Mouse (Mus musculus) left cerebral cortex, adult 8-10 months (tissue): ENCODE data around the gene Pwp2. TPM values are rescaled to one million over a fixed set of nuclear protein-coding genes. Genes with fewer than 3 reads are reported as not detected.
A peak's percentile ranks its signal among the peaks of the same experiment; 100 is the strongest.
"Not testable (repeated sequence)": the region's sequence is repeated elsewhere in the genome, so short reads cannot be mapped to it uniquely, and the experiment has no call there.

Source experiments
- DNase-seq, 2 experiments: peaks; one replicate each; pipeline ENCODE4 v3.0.0; 2022; ENCODE audit warnings: low spot score in 2 of 2
- total RNA-seq, 4 experiments: library from RNA; stranded (reverse); gene quantifications; 2 replicates each; pipeline ENCODE4 v1.2.4; 2022

Pwp2 gene
- total RNA-seq = 10 to 100 TPM; 17.5 to 20.3 (median 19.2) TPM

DNA sequence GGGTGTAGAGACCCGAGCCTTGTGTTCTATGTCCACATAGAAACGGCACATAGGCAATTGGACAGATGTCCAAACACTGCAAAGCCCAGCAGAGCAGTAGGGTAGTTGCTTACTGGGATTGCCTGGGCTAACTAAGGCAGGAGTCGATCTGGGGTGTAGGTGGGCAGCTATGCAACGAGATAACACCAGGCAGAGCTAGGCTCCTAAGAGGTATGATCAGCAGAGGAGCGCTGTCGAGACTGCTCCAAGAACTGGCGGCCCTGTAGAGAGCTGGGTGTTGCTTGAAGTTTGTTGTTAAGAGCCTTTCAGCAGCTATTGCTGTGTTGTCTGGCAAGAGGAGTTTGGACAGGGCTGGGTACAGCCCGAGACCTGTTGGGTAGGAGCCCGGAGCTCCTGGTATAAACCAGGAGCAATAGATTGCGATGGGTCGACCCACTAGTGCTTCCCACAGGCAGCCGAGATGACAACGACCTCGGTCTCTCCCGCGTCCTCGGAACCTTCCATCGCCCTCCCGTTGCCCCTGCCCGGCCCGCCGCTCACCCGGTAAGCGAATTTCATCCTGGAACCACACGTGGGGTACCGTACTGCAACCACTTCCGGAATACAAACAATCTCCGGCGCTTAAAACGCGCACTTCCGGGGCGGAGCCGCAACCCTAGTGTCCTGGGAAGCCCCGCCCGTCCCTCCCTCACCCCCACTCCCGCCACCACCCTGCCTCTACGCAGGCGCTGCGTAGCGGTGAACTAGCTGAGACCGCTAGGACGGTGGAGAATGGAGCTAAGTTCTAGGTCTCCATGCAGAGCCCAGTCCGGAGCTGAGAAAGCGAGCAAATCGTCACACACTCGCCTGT, at the start of gene Pwp2:
Gene Pwp2 (minus strand): TSS at position 619 of the 850 bp plus-strand sequence.
- peak; percentile 77 to 87 for DNase-seq

DNA sequence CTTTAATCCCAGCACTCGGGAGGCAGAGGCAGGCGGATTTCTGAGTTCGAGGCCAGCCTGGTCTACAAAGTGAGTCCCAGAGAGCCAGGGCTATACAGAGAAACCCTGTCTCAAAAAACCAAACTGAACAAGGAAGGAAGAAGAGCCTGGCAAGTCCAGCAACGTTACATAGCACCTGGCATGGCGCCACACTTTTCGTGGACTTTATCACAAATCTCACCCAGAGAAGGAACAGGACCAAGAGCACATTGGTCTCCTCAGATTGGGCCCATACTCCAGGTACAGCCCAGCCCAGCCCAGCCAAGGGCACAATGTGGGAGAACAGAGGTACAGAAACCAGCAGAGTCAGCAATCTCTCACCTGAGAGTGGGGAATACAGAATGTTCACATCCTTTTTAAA, 48.8 kb upstream of the Pwp2 start:
- DNase-seq = no peak

DNA sequence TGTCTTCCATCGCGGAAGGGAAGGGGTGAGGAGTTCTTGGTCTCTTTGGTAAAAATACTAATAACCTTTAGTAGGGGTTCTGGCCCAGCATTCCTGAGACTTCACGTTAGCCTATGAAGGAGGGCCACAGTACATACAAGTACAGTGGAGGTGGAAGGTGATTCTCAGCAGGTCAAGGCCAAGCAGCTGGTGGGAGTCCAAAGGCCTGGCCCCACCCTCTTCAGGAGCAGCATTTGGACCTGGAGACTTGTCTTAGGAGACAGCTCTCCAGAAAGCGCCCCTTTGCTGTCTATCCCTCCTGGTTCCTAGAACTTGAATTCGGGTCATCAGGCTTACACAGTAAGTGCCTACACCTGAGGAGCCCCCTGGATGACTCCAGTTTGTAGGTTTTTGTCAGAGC, 48.2 kb upstream of the Pwp2 start:
- no peak for DNase-seq

DNA sequence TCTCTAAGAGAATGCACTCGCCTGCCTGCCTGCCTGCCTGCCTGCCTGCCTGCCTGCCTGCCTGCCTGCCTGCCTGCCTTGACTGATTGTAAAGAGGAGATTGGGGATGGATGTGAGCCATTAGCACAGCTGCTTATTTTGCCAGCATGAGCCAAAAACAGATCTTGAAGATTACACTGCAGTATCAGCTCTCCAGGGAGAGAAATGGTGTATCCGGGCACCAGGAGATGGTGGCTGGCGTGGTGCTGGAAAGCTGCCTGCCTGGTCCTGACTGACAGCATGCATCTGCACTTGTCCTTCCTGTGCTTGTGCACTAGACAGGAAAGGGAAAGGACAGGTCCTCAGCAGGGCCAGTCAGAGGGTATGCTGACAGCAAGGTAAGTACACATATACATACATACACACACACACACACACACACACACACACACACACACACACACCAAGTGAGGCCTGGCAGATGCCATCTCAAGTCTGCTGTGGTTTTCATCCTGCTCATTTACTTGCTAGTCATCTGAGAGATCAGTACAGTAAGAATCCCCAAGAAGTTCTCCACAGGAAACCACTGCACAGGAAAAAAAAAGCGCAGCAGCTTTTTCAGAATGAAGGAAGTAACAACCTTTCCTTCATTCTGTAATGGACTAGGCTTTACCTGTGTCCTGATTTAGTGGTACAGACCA, 47.5 kb upstream of the Pwp2 start:
- no peak for DNase-seq

DNA sequence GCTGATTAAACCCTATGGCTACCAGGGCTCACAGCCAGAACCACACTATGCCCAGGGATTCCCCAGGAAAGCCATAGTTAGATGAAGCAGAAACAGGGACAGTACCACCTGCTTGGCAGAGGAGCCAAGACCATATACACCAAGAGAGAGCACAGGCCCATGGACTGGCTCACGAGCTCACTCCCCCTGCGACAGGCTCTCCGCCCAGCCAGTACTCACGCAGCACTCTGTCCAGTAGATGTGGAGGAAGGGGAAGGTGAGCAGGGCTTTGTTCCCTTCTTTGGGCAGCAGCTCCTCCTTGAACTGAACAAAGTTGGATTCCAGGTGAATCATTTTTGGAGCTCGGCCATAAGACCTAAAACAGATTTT, 43.6 kb upstream of the Pwp2 start:
- DNase-seq = no peak

DNA sequence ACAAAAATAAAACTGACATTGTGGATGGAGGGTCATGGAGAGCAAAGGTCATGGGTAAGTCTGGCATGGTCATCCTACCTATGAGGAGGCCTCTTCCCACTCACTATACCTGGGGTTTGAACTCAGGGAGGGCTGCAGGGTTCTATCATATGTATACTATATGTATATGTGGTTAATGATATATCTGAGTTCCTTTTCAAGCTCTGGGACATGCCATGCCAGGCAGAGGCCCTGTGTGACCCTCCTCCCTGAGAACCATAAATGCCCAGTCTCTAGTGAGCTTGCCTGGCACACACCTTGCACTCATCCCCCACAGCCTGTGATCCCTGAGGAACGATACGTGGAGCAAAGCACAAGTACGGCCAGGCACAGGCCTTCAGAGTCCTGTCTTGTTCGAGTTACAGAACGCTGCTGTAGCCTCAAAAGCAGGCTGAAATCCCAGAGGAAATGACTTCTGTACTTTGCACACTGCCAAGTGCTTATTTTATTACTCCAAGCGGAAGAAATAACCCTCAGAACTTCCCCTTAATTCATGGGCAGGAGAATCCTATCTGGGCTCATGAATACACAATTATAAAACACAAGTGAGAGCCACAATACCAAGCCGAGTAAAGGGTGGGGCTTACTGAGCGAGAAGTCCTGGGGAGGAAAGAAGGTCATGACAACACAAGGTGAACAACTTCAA, 43.1 kb upstream of the Pwp2 start:
- no peak for DNase-seq

DNA sequence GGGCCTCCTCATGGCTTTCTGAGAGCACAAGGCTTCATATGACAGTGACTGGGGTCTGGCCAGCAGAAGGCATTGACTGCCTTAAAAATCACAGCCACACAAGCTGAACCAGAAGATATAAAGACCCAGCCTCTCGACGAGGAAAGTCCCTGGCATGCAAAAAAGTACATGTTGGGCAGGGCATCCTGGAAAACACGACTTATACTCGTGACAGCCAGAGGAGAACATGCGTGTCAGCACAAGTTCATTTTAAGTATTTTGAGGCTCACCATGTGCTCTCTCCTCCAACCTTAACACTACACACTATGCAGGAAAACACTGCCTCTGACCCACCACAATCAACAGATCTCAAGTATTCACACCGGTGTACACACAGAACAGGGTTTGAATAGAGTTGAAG, 39.2 kb upstream of the Pwp2 start:
- DNase-seq = no peak

DNA sequence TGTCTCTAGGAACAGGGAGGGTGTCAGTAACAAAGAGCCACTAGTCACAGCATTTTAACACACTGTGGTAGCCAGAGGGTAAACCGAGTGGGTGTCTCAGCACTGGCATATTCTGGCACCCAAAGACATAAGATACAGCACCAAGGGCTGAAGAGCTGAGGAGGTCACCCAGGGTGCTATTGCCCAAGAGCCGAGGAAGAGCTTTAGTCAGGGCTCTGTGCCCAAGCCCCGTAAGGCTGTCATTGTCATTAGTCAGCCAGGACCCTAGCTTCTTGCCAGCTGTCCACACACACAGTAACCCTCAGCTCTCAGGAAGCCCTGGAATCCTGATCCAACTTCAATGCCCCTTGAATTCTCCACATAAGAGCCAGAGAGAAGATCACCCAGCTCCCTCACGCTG, 38.0 kb upstream of the Pwp2 start:
- no peak for DNase-seq

DNA sequence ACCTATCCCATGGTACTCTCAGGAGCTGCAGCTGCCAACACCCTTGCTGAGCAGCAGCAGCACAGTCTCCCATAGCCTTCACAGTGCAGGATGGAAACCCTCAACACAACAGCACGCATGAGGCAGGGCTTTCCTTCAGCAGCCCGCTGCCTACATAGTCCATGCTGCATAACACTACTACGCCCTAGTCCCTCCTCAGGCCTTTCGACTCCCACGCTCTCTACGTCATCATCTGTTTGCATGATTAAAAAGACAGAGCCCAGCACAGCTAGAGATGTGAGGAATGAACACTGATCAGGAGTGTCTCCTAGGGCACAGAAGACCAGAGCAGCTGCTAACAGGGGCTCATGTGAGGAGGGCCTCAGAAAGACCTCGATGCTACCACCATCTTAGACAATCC, 36.4 kb upstream of the Pwp2 start:
- DNase-seq = no peak

DNA sequence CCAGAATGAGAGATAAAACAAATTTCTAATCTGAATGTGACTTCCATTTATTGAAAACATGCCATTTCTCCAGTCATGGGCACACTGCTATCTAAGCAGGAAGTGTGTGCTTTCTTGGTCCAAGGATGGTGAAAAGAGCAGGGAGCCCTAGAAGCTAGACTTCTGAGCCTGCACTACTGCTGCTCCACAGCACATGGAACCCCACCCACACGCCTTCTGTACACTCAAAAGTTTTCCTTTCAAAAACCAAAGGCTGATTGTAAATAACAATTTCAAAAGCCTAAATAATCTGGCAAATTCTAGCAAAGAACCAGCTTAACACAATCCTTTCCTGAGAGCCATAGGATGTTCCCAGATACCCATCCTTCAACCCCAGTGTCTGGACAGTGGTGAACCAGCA, 34.6 kb upstream of the Pwp2 start:
- no peak for DNase-seq

DNA sequence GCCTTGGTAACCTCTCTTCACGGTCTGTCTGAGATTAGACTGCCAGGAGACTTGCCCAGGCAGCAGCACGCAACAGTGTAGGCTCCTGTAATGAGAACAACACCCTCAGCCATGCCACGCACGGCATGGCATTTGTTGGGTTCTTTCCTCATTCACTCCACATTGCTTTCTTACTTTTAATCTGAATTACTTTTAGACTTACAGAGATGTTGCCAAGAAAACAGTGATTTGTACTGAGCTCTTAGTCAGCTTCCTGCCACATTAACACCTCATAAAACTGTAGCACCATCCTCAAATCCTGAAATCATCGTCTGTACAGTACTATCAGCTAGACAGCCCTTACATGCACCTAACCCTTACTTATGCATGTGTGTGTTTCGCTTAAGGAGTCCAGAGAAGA, 33.6 kb upstream of the Pwp2 start:
- peak in 1 of 2 experiments; percentile 39 for DNase-seq

DNA sequence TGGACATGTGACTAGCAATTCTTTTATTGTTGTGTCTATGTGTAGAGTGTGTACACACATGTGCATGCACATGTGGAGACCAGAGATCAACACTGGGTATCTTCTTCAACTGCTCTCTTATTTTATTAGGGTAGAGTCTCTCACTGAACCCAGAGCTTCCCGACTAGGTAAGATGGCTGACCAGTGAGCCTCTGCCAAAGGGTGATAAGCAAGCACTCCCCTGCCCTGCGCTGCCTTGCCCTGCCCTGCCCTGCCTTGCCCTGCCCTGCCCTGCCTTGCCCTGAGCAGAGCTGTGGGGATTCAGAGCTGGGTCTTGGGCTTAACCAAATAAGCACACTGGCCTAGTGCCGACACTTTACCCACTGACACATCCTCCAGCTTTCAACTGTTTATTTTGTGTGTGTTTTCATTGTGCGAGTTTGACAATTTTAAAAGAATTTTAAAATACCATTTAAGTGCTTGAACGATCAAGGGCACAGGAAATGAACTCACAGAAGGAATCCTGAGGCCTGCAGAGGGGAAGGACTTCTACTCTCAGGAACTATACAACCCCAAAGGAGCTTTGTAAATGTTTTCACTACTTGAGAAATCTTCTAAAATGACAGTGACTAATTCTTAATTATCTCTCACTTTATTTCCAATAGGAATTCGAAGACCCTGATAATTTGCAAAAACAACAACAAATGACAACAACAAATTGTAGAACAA, 31.6 kb upstream of the Pwp2 start:
- no peak for DNase-seq

DNA sequence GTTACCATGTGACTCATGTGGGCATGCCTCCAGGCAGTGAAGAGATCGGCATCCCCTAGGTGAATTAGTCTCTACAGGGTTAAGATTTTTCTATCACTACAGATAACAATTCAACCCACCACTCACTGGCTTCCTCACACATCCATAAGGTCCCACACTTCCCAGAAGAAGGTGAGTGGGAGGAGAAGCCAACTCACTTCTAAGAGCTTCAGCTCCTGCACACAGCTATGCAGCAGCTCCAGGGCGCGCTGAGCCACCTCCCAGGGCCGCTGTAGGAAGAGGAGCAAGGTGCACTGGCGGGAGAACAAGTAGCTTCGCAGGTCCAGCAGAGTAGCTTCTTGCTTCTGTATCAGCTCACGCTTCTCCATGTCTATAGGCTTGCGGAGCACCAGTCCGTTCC, 29.4 kb upstream of the Pwp2 start:
- DNase-seq = peak in 1 of 2 experiments; percentile 41

DNA sequence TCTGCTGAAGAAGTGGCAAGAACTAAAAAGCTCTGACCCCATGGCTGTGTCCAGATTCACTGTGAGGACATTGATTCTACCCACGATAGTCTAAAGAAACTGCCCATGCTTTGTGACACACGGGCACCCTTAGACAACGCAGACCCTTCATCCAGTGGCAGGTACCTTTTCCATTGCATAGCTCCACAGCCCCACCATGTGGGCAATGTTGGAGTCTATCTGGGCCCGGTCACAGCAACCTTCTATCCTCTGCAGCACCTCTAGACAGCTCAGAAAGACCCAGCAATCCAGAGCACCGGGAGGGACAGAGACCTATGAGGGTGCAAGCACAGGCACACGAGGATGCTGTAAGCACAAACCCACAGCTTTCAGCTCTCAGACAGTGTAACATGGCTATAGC, 26.4 kb upstream of the Pwp2 start:
- no peak for DNase-seq

DNA sequence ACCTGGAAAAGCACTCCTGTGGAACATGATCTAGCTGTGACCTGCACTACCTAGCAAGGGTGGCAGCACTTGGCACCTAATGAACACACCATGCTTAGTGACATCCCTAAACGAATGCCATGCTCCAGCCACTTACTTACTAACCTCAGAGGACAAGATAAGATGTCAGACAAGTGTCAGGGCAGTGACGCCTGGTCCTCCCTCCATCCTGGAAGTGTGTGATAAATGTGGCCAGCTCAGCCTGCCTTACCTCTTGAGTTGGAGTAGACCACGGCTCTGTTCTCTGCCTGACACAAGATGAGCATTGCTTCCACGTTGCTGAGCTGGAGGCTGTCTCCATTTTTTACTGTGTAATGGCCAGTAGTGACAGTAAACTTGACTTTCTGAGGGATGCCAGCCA, 16.2 kb upstream of the Pwp2 start:
- no peak for DNase-seq

DNA sequence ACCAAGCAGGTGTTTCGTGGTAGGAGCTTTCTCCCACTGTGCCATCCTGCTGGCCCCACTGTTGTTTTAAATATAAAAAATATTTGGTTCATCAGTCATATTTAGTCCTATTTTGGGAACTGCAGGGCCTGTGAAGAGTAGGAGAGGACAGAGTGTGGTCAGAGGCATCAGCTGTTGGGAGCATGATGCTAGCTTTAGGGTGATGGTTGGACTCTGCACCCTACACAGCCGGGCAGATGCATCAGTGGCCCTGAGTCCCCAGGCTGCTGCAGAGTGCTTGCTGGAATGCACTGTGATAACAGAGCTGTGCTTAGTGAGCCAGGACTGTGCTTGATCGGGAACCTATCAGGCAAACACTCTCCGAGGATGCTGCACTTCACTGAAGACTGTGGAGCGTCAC, 8.0 kb upstream of the Pwp2 start:
- no peak for DNase-seq

DNA sequence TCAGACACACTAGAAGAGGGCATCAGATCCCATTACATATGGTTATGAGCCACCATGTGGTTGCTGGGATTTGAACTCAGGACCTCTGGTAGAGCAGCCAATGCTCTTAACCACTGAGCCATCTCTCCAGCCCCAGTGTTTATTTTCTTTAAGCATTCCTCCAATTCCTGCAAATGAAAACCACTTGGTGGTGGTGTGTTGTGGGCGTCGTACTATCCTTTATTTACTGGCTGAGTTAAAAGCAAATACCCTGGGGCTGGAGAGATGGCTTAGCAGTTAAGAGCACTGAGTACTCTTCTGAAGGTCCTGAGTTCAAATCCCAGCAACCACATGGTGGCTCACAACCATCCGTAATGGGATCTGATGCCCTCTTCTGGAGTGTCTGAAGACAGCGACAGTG, 1.1 kb upstream of the Pwp2 start:
- not testable (repeated sequence) for DNase-seq

DNA sequence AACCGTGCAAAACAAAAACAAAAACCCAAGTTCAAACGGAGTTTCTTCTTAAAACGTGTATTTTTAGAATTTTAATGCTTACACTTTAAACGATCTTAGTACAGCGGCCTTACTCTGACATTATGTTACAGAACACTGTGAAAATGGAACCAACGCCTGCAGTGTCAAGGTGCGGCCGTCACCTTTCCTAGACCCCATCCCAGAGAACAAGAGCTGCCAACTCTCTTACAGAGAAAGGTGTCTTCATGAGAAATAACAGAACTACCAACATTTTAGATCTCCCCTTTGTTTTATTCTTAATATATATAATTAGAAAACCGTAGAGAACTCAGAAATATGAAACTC, 404 bp upstream of the Pwp2 start:
- no peak for DNase-seq

DNA sequence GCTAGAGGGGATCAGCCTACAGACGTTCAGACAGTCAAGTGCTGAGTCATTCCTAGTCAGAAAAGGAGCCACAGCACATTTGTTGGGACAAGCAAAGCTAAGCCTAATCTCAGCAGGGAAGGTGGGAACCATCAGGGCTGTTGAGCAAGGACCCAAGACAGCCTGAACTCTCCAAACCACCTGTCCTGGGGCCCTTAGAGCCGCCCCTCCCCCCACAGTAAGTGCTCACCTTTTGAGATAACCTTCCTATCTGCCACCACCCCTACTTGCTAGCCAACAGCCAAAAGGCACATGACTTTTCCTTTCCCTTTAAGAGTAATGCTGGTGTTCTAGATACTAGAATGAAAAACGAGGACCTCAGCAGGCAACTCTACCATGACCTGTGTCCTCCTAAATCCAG, 1.4 kb downstream of the Pwp2 start:
- no peak for DNase-seq

DNA sequence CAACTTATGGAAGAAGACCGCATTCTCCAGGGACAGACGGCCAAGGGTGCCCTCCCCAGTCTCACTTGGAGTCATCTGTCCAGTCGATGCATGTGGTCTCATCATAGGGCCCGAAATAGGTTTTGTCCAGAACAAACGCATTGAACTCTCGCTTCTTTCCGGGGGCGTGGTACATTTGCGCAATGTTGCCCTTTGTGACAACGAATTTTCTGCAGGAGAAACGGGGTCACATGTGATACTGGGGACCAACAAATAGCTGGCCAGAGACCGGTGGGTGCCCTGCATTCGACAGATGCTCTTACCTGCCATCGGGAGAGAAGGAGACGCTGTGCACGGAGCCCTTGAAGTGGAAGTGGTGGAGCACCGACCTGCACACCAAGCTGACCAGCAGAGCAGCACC, 2.6 kb downstream of the Pwp2 start:
- DNase-seq = no peak

DNA sequence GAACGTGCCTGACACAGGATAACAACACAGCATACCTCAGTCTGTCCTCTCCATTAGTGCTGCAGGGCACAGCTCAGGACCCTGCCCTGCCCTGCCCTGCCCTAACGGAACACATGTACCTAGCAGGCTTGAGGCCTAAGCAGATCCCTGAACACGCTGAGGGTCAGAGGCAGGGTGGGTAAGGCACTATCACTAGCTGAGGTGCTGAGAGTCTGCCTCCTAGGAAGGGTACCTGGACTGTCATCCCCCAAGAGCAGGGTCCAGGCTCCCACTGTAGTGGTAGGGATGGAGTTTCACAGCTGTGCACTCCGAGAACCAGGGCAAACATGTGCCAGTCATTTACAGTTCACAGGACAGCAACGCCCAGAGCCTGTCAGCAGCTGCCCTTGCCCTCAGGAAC, 10.5 kb downstream of the Pwp2 start:
- DNase-seq = no peak

DNA sequence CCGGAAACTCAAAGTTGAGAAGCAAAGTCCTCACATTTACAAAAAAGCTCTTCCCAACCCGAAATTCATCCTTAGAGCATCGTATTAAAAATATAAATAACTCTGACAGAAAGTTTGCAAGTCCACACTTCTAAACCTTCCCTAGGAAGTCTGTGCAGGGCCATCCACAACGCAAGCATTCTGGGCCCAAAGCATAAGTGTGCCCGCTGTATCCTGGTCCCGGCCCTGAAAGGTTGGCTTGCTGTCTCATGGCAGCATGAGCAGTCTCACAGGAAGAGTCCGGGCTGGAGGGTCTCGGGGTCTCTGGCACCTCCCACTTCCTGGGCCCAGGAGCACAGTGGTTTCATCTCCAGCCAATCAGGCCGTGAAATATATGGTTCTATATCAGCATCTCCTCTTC, 13.4 kb downstream of the Pwp2 start:
- DNase-seq = no peak
